ENCODE assay signal across 8 mouse cellular contexts in the genomic region with DNA sequence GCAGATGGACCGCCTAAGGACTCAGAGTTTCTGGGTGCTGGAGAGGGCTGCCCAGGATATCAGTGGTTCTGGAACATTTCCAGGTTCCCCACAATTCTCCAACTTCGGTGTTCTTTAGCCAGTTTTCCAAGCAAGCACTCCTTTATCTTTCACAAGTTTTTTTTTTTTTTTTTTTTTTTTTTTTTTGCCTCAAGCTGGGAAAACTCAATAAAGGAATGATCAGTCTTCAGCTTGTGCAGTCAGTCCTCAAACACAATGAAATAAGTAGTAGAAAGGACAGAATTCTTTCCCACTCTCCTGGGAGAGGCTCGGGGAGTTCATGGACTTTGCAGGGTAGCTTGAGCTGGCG. TPM values are rescaled to one million over a fixed set of nuclear protein-coding genes. Genes with fewer than 3 reads are reported as not detected.
DNase-seq lines count a peak whose midpoint lies in the region; ATAC-seq and TF ChIP-seq lines count a peak whose summit lies in the region.

No protein-coding gene starts in this region.

- no peaks in the 10 kb centered on the region for H3K9me3 ChIP-seq in heart, postnatal 0 days (replicated peaks; ENCODE audit: control insufficient read depth, low read length)
- 0 out of 2 replicates have a peak, but pooled peaks cover under 1% of the 10 kb centered on the region for H3K9me3 ChIP-seq in hindbrain, embryonic 12.5 days (replicated peaks)
- no peaks in the 10 kb centered on the region for H3K9me3 ChIP-seq in midbrain, embryonic 11.5 days (ENCODE audit: control insufficient read depth, low read length)

- ATAC-seq in heart, postnatal 0 days (ENCODE audit: insufficient read depth, low read depth), result no peak
- ATAC-seq in hindbrain, embryonic 12.5 days (ENCODE audit: low FRiP score), result no peak; the same call in 1 of the 2 replicates
- peak; percentile 26; the same call in 1 of the 2 replicates for ATAC-seq in midbrain, embryonic 11.5 days (ENCODE audit: low FRiP score)

- intact Hi-C loops in heart, postnatal 10 days (cut with DNase I), result no loop called here

- peak overlapping the region; percentile 56 for H3K9ac ChIP-seq in heart, postnatal 0 days (replicated peaks; ENCODE audit: low read depth, low read length)
- peak overlapping the region; percentile 39; the same call in 1 of the 2 replicates for H3K9ac ChIP-seq in hindbrain, embryonic 12.5 days
- H3K9ac ChIP-seq in midbrain, embryonic 11.5 days (ENCODE audit: low read length), result no peak overlapping the region; the same call in 1 of the 2 replicates

- peak overlapping the region; percentile 60 for H3K4me3 ChIP-seq in heart, postnatal 0 days (ENCODE audit: low read depth, low read length)
- peak overlapping the region; percentile 63 for H3K4me3 ChIP-seq in bone marrow macrophage, adult 2 months (ENCODE audit: insufficient read depth, low read length)
- H3K4me3 ChIP-seq in hindbrain, embryonic 12.5 days, result peak overlapping the region; percentile 39
- peak overlapping the region; percentile 40 for H3K4me3 ChIP-seq in midbrain, embryonic 11.5 days (ENCODE audit: low read depth, low read length)

- no peak for DNase-seq in heart, postnatal 0 days (ENCODE audit: low spot score)
- no peak for DNase-seq in heart, postnatal 10 days
- DNase-seq in midbrain, embryonic 11.5 days (ENCODE audit: low spot score, missing footprints), result no peak
- DNase-seq in adrenal gland, postnatal 14 days, result no peak
- no peak for DNase-seq in layer of hippocampus, postnatal 14 days (ENCODE audit: low spot score in 2 of 2)
- no peak for DNase-seq in cerebellum, postnatal 4 days (ENCODE audit: low spot score in 2 of 2)

- no peak for TF ChIP-seq POLR2A in bone marrow macrophage, adult 2 months (IDR thresholded peaks at IDR 0.05; ENCODE audit: borderline replicate concordance, low read depth, low read length)

- no peak for TF ChIP-seq CTCF in heart, postnatal 0 days (IDR thresholded peaks at IDR 0.05; ENCODE audit: low read depth)
- no peak for TF ChIP-seq CTCF in bone marrow macrophage, adult 2 months (IDR thresholded peaks at IDR 0.05; ENCODE audit: low read depth, low read length)

- WGBS in heart, postnatal 0 days, result 26% methylated on average over 4 of the region's 4 CpGs
- WGBS in hindbrain, embryonic 12.5 days, result 8% methylated on average over 4 of the region's 4 CpGs
- WGBS in midbrain, embryonic 11.5 days, result 9% methylated on average over 4 of the region's 4 CpGs

- TF ChIP-seq EP300 in heart, postnatal 0 days (IDR thresholded peaks at IDR 0.05; ENCODE audit: low read depth), result no peak

- H3K4me2 ChIP-seq in heart, postnatal 0 days (ENCODE audit: low read depth, low read length), result peak overlapping the region; percentile 83
- peak overlapping the region; percentile 68 for H3K4me2 ChIP-seq in hindbrain, embryonic 12.5 days (replicated peaks)
- peak overlapping the region; percentile 73 for H3K4me2 ChIP-seq in midbrain, embryonic 11.5 days

- no peaks in the 10 kb centered on the region for H3K27me3 ChIP-seq in heart, postnatal 0 days (ENCODE audit: control insufficient read depth, insufficient read depth, low read length)
- H3K27me3 ChIP-seq in hindbrain, embryonic 12.5 days, result peaks cover 56% of the 10 kb centered on the region
- peaks cover 25% of the 10 kb centered on the region for H3K27me3 ChIP-seq in midbrain, embryonic 11.5 days (ENCODE audit: control insufficient read depth, insufficient read depth, low read length)

- H3K36me3 ChIP-seq in heart, postnatal 0 days (replicated peaks; ENCODE audit: control insufficient read depth, insufficient read depth, low read length), result no peaks in the 10 kb centered on the region
- H3K36me3 ChIP-seq in hindbrain, embryonic 12.5 days, result no peaks in the 10 kb centered on the region
- no peaks in the 10 kb centered on the region for H3K36me3 ChIP-seq in midbrain, embryonic 11.5 days (ENCODE audit: control insufficient read depth, insufficient read depth, low read length)

- peaks cover 7% of the 10 kb centered on the region; the same call in 1 of the 2 replicates for H3K4me1 ChIP-seq in heart, postnatal 0 days (ENCODE audit: control insufficient read depth, insufficient read depth)
- no peaks in the 10 kb centered on the region for H3K4me1 ChIP-seq in bone marrow macrophage, adult 2 months (ENCODE audit: control insufficient read depth, insufficient read depth, low read length)
- H3K4me1 ChIP-seq in hindbrain, embryonic 12.5 days, result peaks cover 14% of the 10 kb centered on the region
- H3K4me1 ChIP-seq in midbrain, embryonic 11.5 days (ENCODE audit: control insufficient read depth, insufficient read depth, low read length), result no peaks in the 10 kb centered on the region

- peak overlapping the region; percentile 54; the same call in 1 of the 2 replicates for H3K27ac ChIP-seq in heart, postnatal 0 days (ENCODE audit: low read depth)
- H3K27ac ChIP-seq in bone marrow macrophage, adult 2 months (ENCODE audit: insufficient read depth, low read depth, low read length), result no peak overlapping the region
- H3K27ac ChIP-seq in hindbrain, embryonic 12.5 days, result no peak overlapping the region
- no peak overlapping the region for H3K27ac ChIP-seq in midbrain, embryonic 11.5 days (ENCODE audit: low read depth, low read length)

RNA-seq across cellular contexts. Expression of gene Wapl, which starts 11.3 kb away (rescaled TPM):
- total RNA-seq in heart, postnatal 0 days (2014; rRNA removed; ENCODE audit: low replicate concordance), result 17.1 and 25.2 TPM in 2 replicates
- 10.2 and 10.8 TPM in 2 replicates for polyA plus RNA-seq in heart, postnatal 0 days (2015; fragmentation: Nextera tagmentation; extraction: Ambion mirVana)
- total RNA-seq in heart, postnatal 10 days (2021), result 10 to 100 TPM; 42.1 to 43.6 TPM
- polyA plus RNA-seq in bone marrow macrophage, adult 2 months (2012; ENCODE audit: insufficient read depth, insufficient read length, missing spikeins), result 50.1 and 55.3 TPM in 2 replicates
- 35.1 and 35.4 TPM in 2 replicates for polyA plus RNA-seq in hindbrain, embryonic 12.5 days (2016; fragmentation: Nextera tagmentation; extraction: Ambion mirVana)
- 36.7 and 38.1 TPM in 2 replicates for polyA plus RNA-seq in midbrain, embryonic 11.5 days (2014; fragmentation: Nextera tagmentation; extraction: Ambion mirVana)
- 78.3 and 79.8 TPM in 2 replicates for total RNA-seq in adrenal gland, postnatal 14 days (2021)
- total RNA-seq in layer of hippocampus, postnatal 14 days (2021), result 10 to 100 TPM; 46.1 to 47.0 TPM
